Mouse (Mus musculus): ENCODE measurements at regions not wholly inside any gene's neighbourhood (a gene's known extent, or its start where the extent isn't known, plus 50 kb on each side); places are given as distances from the start of the nearest gene placed in this dataset.

GRCm38 (mm10) chr4:58715846-58716245 is 71.7 kb downstream of the Olfr267 start:
- no peak for TF ChIP-seq CTCF (IDR thresholded peaks at IDR 0.05; ENCODE audit: control insufficient read depth, insufficient read depth, insufficient read length)
- TF ChIP-seq MYOD1 (IDR thresholded peaks at IDR 0.05; ENCODE audit: control insufficient read depth, insufficient read length, low read depth), result no peak
